Mouse (Mus musculus): ENCODE measurements around the gene Zfp811.

DNA sequence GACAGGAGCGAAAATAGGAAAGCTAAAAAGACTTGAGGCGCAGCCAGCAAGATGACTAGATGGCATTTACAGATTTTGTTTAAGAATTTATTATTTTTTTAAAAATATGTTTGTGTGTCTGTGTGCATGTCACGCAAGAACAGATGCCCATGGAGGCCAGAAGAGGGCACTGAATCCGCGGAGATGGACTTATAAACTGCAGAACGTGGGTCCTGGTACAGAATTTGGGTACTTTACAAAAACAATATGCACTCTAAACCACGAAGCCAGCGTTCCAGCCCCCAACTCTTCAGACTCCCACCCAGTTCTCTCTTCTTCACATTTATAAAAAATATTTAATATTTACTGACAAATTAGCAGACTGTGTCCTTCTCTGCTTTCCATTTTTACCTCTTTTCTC lies 20.5 kb downstream of the Zfp811 start:
- TF ChIP-seq POLR2A (IDR thresholded peaks at IDR 0.05; ENCODE audit: borderline replicate concordance, low read depth, low read length) (no peak), CTCF (IDR thresholded peaks at IDR 0.05; ENCODE audit: low read depth, low read length) (no peak)

Data from bone marrow macrophage, adult 2 months (primary cell).